Mouse (Mus musculus) stomach, postnatal 0 days (tissue): ENCODE measurements around the gene Ank2.

ENCODE experiments used
- CTCF ChIP-seq: IDR thresholded peaks from 2 replicates; pipeline ENCODE4 v1.5.1; 2016; ENCODE audit warnings: antibody characterized with exemption, low read depth, mild to moderate bottlenecking, moderate library complexity
- EP300 ChIP-seq: optimal IDR thresholded peaks from 2 replicates; pipeline ENCODE3; 2016; ENCODE audit warnings: antibody characterized with exemption

GRCm38 (mm10) chr3:127075531-127076280, 423.4 kb downstream of the Ank2 start:
- TF ChIP-seq EP300, result no peak
- TF ChIP-seq CTCF, result no peak
